Mouse (Mus musculus) B cell, adult 2 months (primary cell): Measurements from ENCODE around the gene Cdh15.

Source experiments
- DNase-seq, 2 experiments: peaks; one replicate each; pipeline ENCODE4 v3.0.0; 2022

The Cdh15 gene

DNA sequence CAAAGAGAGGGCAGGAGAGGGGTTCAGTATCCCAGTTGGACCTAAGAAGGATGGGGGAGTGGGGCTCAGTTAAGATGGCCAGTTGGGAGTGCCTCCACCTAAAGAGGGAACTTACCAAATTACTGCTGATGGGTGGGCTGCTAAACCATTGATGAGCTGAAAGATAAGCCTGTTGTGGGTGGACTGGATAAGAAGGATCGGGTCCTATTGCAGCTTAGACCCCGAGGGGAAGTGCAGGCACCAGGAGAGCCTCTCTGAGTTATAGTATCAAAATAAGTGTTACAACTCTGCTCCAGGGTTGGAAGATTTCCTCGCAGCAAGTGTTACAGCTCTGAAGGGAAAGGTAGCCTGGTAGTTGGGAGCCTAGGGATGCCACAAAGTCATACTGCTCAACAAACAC lies 3.6 kb upstream of the Cdh15 start:
- DNase-seq, result no peak

- no peak for DNase-seq
These were observed 2.1 kb upstream of the Cdh15 start for GRCm38 (mm10) chr8:122845662-122846061.

GRCm38 (mm10) chr8:122849152-122849910 lies 1.6 kb downstream of the Cdh15 start:
- no peak for DNase-seq

DNA sequence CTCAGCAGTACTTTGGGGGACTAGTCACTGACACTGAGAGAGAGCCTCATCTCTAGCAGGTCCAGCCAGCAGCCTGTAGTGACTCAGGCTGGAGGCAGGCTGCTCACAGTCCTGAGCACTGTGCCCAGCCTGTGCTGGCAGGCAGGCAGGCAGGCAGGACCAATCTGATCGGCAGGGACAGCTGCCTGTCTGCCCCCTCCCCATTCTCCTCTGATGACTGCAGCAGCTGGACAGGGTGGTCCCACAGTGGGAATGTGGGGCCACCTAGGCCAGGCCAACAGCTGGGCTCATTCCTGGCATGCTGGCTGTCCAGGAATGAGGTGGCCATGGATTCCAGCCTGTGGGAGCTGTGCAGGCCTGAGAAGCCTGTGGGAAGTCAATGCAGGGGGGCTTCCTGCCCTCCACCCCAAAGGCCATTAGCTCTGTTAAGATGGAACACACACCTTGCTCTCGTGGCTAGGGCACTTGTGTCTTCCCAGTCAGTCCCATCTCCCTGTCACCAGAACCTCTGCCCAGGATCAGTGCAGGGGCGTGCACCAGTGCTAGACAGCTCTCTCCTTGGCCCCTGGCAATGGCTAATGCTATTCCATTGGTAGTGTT lies 3.0 kb downstream of the Cdh15 start:
- no peak for DNase-seq

DNA sequence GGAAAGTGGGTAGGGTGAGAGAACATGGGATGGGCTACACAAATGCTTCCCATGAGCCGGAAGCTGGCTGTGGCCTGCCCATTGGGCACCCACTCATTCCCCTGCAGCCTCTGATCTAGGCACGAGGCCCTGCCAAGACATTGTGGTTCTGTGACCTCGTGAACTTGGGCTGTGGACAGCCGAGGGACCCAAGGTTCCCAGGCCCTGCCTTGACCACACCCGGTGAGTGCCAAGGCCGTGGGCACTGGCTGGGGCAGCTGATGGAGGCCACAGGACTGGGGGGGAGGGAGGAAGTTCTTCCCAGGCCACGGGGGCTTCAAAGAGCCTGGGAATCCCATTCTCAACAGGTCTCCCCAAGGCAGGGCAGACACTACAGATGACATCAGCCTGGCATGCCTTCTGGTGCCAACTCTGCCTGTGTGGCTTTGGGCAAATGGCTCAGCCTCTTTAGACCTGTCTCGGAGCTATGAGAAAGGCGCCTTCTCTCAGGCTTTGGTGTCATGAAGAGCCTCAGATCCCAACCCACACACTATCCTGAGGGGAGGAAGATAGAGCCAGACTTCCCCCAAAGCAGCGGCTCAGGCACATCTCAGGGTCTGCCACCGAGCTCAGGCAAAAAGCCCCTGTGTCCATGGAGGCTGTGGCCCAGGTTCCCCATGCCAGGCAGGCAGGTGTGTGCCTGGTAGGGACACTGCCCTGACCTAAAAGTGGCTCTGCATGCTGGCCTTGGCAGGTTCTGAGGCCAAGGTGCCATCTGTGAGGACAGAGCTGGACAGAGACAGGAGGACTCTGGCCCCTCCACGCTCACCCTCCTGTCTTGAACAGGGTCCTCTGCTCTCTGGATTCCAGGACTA lies 4.2 kb downstream of the Cdh15 start:
- no peak for DNase-seq

DNA sequence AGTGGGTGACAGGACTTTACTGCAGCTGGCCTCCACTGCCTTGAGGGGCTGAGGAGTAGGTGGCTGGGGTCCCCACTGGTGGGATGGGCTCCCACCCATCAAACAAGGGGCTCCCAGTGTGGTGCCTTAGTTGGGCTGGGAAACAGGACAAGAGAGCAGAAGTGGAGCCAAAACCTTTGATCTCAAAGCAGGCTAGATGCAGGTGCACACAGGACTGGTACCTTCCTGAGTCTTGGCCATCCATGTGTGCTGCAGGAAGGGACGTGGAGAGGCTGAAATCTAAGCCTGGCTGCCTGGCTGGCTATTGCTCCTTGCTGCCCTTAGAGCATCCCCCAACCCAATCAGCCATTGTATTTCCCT lies 4.8 kb downstream of the Cdh15 start:
- DNase-seq, result no peak

DNA sequence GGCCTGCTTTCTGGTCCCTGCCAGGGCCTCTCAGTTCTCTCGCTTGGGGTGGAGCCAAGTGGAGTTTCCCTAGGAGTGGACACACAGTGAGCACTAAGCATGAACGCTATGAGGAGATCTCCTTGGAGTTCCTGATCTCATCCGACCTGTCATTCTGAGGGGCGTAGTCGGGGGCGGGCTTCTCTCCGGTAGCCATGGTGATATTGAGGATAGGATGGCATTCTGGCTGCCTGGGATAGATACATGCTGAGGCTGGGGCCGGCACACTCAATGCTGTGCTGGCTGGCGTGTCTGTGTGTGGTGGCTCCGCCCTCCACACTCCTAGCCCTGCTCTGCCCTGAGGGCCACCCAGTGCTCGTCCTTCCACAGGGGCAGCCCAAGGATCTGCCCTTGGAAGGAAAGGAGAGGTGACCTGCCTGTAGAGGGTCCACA lies 5.6 kb downstream of the Cdh15 start:
- DNase-seq, result no peak

DNA sequence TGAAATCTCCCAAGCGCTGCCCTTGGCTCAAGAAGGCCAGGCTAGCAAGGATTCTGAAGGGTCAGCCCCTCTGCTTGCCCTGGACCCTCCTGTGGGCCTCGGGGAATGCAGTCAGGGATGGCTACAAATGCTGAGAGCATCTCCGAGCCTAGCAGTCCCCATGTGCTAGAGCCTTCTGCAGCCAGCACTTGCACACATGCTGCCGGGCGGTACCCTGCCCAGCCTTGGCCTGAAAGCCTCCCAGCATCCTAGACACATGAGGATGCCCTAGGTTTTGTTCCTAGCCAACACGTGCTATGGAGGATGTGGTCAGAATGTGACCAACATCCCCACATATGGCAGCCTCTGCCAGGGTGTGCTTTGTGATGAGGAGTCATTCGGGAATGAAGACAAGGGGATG lies 6.6 kb downstream of the Cdh15 start:
- DNase-seq, result no peak

DNA sequence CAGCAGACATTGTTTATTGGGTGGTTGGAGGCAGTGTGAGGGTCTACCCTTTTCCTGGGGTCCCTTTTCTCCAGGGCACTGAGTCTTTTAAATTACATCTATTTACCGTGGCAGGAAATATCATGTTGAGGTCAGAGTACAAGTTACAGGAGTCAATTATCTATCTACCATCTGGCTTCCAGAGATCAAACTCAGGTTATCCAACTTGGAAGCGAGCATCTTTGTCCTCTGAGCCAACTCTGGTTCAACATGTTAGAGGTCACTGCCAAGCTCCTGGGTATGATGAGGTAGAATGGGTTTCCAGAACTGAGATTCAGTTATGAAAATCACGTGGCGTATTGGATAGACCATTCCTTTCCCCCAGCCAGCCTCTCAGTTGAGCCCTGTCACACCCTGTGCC lies 7.4 kb downstream of the Cdh15 start:
- DNase-seq, result no peak

GRCm38 (mm10) chr8:122856288-122856687 lies 8.5 kb downstream of the Cdh15 start:
- no peak for DNase-seq

DNA sequence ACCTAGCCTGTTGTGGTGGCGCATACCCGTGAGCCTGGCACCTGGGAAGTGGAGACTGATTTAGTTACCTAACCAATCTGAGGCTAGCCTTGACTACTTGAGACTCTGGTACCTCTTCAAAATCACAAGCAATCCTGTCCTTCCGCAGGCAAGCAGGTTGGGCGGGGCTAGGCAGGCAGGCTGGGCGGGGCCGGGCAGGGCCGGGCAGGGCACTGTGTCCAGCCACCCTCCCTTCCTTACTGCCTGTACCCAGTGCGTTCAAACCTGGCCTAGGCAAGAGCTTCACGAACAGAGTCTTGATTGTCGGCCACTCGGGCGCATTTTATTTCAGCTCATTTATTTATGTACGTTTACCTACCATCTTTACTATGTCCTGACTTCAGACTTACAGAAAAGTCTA lies 12.1 kb downstream of the Cdh15 start:
- DNase-seq, result no peak

DNA sequence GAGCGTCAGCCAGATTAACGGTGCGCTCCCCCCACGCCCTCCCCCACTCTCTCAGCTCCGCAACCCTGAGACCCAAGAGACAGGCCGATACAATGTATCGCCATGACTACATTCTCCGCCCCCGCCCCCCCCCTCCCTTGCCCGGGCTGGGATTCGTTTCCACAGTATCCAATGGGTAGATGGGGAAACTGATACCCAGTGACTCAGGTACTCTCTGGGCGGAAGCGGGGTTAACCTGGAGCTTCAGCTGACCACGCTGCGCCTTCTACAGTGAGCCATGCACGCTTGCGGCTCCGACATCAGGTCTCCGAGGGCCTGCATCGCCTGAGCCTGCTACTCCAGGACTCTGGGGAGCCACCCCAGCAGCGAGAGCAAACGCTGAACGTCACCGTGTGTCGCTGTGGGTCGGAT lies 17.0 kb downstream of the Cdh15 start:
- no peak for DNase-seq

GRCm38 (mm10) chr8:122865441-122865840 lies 17.7 kb downstream of the Cdh15 start:
- peak; percentile 48 to 57 for DNase-seq

DNA sequence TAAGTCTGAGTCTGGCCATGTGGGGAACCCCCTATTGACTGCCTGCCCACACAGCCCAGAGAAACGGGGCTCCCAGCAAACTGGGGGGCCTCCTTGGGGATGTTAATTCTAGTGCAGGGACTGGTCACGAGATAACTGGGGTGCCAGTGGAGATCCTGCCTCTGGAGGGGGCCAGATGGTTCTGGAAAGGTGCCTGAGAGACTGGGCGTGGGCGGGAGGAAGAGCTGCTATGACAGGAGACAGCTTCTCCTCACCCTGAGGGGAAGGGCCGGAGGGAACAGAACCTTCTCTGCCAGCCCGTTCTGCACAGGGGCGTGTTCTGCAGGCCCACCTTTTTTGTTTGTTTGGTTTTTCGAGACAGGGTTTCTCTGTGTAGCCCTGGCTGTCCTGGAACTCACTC lies 18.5 kb downstream of the Cdh15 start:
- no peak for DNase-seq

DNA sequence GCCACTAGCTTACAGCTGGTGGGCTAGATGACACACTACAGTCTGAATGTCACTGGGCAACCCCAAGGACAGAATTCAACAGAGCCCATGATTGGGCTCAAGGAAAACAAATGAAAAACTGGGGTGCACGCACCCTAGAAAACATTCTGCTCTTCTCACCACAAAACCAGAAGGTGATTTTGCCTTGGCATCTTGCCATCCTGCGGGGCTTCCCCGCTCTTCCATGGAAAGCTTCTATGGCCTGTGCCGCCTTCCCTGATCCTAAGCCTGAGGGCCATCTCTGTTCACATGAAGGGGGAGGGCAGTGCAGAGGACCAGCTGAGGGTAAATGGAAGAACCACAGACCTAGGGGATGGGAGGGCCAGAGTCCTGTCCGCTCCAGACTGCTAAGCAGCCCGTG lies 20.2 kb downstream of the Cdh15 start:
- DNase-seq, result no peak

DNA sequence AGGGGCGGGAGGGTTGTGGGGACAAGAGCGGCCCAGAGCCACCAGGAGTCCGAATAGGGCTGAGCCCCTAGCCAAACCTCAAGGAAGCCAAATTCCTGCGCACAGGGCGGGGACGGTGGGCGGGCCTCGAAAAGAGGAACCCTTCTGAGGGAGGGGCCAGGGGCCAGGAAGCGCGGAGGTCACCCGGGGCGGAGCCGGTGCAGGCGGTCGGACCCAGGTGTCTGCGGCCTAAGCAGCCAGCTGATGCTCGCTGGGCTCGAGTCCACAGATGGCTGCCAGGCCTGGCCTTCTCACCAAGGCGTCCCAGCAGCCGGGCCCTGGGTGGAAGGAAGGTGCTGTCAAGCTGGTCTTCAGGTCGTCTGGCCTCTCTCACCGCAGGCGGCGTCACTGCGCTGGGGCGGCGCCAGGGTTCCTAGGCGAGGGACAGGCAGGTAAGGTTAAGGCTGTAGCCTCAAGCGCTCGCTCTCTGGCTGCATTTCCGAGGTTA lies 22.7 kb downstream of the Cdh15 start:
- DNase-seq, result peak; percentile 96 to 97

DNA sequence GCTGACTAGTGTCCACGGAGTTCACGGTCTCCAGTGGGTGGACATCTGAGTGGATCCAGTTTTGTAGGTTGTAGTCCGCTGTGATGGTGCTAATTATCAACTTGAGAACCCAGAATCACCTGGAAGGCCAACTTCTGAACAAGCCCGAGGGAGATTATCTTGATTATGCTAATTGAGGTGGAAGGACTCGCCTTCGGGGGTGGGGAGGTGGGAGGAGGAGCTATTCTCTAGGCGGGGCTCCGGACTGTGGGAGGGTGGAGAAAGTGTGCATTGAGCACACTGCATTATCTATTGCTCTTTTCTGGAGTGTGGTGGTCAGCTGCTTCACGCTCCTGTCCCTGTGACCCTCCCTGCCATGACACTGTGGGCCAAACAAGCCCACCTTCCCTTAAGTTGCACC lies 23.9 kb downstream of the Cdh15 start:
- peak in 1 of 2 experiments; percentile 22 for DNase-seq

- DNase-seq, result peak; percentile 45 to 53
These were observed 25.4 kb downstream of the Cdh15 start for GRCm38 (mm10) chr8:122873171-122873570.

- no peak for DNase-seq
These were observed 27.4 kb downstream of the Cdh15 start for GRCm38 (mm10) chr8:122875186-122875585.

- DNase-seq, result no peak
These were observed 30.5 kb downstream of the Cdh15 start for GRCm38 (mm10) chr8:122878231-122878630.

- no peak for DNase-seq
These were observed 32.5 kb downstream of the Cdh15 start for GRCm38 (mm10) chr8:122880302-122880701.

DNA sequence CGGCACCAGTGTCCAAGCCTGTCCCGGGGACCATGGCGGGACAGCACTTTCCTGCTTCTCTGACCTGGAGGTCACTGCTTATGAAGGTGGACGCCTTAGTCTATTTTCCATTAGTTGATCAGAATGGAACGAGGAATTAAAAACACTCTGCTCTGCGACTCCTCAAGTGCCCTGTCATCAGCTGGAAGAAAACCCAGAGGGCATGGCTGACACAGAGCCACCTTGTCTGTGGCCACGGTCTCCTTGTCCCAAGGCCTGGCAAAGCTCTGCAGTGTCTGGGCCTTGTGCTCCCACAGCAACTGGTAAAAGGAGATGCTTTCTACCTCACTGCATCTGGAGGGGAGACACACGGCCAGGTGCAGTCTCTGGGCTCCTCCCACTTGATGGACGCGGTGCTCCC lies 35.9 kb downstream of the Cdh15 start:
- DNase-seq, result no peak

DNA sequence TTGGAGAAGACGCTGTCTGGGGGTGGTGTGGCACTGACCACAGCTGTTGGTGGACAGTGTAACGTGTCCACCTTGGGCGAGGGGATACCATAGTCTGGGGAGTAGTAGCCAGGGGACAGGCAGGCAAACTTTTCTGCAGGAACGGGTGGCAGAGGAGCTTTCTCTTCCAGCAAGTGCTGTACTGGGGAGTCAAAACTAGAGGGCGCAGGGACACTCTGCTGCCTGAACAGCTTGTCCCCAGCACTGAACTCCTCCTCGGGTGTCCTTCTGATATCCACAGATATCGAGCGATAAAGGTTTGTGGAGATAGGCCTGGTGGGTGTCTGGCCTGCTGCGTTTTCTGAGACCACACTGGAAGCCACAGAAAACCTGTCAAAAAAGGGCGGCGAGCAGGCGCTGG lies 43.7 kb downstream of the Cdh15 start:
- no peak for DNase-seq

- no peak for DNase-seq
These were observed 45.7 kb downstream of the Cdh15 start for GRCm38 (mm10) chr8:122893451-122893850.
